Mouse (Mus musculus): ENCODE measurements around the gene Cep295. TPM values are rescaled to one million over a fixed set of nuclear protein-coding genes. Genes with fewer than 3 reads are reported as not detected.

Cep295 gene
- total RNA-seq (2023) = 10 to 100 TPM; 22.9 to 23.0 TPM

DNA sequence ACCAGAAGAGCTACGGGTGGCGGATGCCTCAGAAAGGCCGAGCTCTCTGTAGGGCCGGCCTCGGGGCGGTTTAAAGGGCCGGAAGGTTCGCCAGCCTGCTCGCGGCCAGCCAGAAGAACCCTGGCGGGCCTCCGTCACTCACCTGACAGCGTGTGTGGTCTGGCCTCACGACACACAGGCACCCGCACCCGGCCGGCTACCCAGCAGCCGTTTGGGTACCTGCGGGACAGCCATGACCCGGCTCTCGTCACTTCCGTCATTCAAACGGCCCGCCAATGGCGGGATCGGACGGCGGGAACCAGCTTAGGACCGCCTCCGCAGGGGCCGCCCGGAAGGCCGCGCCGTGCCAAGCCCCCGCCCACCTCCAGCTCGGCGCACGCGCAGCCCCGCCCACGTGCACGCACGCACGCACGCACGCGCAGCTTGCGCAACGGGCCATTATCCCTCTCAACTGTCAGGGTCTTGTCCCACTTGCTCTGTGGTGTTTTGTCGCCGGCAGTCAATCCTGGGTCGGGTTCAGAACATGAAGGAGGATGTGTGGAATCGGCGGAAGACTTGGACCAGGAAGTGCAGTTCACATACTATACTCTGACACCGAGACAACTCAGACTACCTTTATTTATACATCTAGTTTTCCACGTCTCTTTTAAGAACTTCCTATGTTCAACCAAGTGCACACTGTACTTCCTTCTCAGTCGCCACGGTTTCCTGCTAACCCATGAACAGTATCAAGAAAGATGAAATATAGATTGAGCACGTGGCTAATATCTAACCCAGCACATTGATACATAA, at the start of gene Cep295:
Gene Cep295, minus strand, starts transcription at position 305 of the 792 bp plus-strand sequence.

DNA sequence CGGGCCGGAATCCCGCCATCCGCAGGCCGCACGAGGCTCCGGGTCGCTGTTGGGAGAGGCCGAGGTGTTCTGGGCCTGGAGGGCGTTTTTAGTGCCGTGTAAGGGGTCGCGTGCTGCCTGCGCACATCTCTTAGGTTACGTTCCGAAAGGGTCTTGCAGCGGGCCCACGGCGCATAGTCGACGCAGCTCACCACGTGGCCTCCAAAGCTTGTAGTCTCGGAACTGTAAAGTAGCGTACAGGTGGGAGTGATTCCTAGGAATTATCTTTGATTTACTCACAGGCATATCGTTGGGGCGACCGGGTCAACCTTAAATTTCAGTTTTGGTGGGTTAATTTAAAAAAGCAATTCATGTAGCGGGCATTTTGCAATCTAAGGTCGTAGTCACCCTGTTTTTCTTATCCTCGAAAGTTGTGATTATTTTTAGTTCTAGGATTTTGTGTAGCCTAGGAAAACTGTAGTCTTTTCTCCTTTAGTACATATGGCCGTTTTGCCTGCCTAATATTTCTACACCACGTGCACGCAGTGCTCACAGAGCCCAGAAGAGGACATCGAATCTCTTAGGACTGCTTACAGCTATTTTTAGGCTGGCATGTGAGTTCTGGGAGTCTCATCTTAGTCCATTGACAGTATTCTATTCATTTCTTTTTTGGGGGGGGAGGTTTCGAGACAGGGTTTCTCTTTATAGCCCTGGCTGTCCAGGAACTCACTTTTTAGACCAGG, 51.0 kb downstream of the Cep295 start, which contains the start of gene 4931406C07Rik:
Gene 4931406C07Rik, minus strand, starts transcription at position 51 of the 722 bp plus-strand sequence.

DNA sequence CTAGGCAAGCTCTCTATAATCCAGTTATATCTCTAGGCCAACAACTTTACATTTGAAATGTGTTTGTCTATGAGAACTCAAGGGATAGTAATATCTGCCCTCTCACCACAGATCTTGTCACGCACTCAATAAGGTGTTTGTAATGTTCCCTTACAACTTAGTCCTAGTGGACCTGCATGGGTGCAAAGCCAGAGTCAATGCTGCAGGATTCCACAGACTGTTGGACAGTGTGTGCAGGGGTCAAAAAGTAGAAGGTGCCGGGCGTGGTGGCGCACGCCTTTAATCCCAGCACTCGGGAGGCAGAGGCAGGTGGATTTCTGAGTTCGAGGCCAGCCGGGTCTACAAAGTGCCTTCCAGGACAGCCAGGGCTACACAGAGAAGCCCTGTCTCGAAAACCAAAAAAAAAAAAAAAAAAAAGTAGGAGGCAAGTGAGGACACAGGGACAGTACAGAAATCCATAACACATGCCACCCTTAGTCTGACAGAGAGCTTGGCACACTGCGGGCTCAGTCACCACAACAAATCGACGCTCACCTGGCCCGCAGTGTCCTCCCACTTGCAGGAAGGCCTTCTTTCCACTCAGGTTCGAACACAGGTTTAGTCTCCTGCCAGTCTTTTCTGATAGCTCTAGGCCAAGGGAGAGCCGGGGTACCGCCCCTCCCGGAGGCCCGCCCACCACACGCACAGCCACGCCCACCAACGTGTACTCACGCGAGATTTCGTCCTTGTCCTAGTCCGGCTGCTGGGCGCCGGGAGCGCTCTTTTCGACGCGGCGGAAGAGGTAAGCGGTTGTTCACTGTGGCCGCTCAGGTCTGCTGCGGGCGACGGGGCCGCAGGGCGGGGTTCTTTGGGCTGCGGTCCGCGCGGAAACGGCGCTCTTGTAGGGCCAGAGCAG, 51.8 kb downstream of the Cep295 start, which contains the start of gene Taf1d:
Gene Taf1d, plus strand, starts transcription at position 712 of the 895 bp plus-strand sequence.

DNA sequence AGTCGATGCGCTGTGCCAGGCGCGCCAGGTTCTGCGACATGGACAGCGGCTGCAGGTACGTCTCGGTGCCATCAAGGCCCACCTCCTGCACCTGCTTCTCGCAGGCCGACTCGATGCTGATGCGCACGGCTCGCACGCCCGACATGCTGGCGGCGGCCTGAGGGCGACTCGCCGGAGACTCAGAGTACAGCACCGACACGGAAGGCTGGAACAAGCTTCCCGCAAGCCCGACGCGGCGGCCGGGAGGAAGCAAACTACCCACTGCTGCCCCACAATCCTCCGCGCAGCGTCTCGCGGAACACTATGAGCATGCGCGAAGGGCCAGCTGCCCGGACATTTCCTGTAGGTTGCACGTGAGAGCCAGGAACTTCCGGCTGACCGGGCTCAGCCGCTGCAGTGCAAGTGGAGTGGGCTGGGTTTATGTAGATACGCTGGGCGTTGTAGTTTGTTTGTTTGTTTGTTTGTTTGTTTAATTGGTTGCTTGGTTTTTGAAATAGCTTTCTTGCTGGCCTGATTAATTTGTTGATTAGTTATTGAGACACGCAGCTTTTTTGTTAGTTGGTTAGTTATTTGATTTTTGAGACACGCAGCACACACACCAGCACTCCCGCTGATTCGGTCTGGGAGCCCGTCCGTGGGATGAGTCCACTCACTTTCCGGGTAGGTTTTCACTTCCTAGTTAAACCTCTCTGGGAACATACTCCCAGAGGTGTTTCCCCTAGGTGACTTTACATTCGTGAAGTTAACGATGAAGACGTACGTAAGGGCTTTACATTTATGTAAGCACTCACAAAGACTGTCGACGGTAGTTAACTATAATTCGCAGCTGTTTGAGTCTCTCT, 77.7 kb downstream of the Cep295 start, which contains the start of gene Med17:
Gene Med17, minus strand, starts transcription at position 283 of the 842 bp plus-strand sequence.

Other genes with a start within 250 kb of the Cep295 start
- not detected for gene Hephl1, start 245.7 kb downstream of the Cep295 start, total RNA-seq (2023)
- gene Vstm5, start 118.7 kb downstream of the Cep295 start, total RNA-seq (2023) = not detected
- gene Med17, start 77.9 kb downstream of the Cep295 start, total RNA-seq (2023) = 10 to 100 TPM; 32.2 to 33.9 TPM
- gene Taf1d, start 51.6 kb downstream of the Cep295 start, total RNA-seq (2023) = 100 to 1,000 TPM; 389 to 455 TPM
- gene 4931406C07Rik, start 51.3 kb downstream of the Cep295 start, total RNA-seq (2023) = 1 to 10 TPM; 7.0 to 7.3 TPM
- 1 to 10 TPM; 4.4 to 7.2 TPM for gene Smco4, start 135.6 kb upstream of the Cep295 start, total RNA-seq (2023)

All from neutrophil, adult 59 days (primary cell).